Comparison of ENCODE assay signal across 10 mouse cellular contexts in the genomic region with DNA sequence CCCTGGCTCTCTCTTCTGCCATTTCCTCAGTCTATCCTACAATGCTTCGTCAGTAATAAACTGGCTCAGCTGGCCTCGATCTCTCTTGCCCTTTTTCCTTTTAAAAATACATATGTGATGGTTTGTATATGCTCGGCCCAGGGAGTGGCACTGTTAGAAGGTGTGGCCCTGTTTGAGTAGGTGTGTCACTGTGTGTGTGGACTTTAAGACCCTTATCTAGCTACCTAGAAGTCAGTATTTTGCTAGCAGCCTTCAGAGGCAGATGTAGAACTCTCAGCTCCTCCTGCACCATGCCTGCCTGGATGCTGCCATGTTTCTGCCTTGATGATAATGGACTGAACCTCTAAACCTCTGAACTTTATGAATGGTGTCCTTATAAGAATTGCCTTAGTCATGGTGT.
"Had no signal": no experiment of that assay in that cellular context is flagged by ENCODE, and none has a peak within 500 bp of the region (broad histone marks: within the 10 kb centered on the region; RNA-seq: fewer than 3 reads in every experiment).

No protein-coding gene starts in this region.

- H3K4me2 ChIP-seq: limb, embryonic 13.5 days; midbrain, embryonic 13.5 days had no signal

- H3K36me3 ChIP-seq: midbrain, embryonic 13.5 days had no signal

- H3K9ac ChIP-seq: limb, embryonic 13.5 days; midbrain, embryonic 13.5 days had no signal

- ATAC-seq: midbrain, embryonic 13.5 days had no signal

- DNase-seq: kidney, adult 18-20 months; kidney, postnatal 10 days; left cerebral cortex, postnatal 4 days; lung, adult 18-20 months; lung, postnatal 36 days; right cerebral cortex, adult 18-20 months; right cerebral cortex, postnatal 25 days; thymus, postnatal 4 days had no signal

- H3K4me3 ChIP-seq: limb, embryonic 13.5 days; midbrain, embryonic 13.5 days had no signal

- H3K27ac ChIP-seq: limb, embryonic 13.5 days; midbrain, embryonic 13.5 days had no signal

- H3K9me3 ChIP-seq: limb, embryonic 13.5 days; midbrain, embryonic 13.5 days had no signal
